Mouse (Mus musculus) bone marrow macrophage, adult 2 months (primary cell): ENCODE measurements around the gene Fmod. TPM values are rescaled to one million over a fixed set of nuclear protein-coding genes. Genes with fewer than 3 reads are reported as not detected.

Experiments used
- H3K27ac ChIP-seq: 2 replicates; pipeline ENCODE4 v1.5.1; 2012; ENCODE audit warnings: low read depth, low read length; ENCODE audit not compliant: insufficient read depth
- H3K4me1 ChIP-seq: 2 replicates; pipeline ENCODE4 v1.6.1; 2012; ENCODE audit warnings: low read length; ENCODE audit not compliant: control insufficient read depth, insufficient read depth
- H3K4me3 ChIP-seq: 2 replicates; pipeline ENCODE4 v1.5.1; 2012; ENCODE audit warnings: mild to moderate bottlenecking, low read length, moderate library complexity; ENCODE audit not compliant: insufficient read depth
- CTCF ChIP-seq: IDR thresholded peaks from 2 replicates; pipeline ENCODE4 v1.5.1; 2012; ENCODE audit warnings: low read depth, mild to moderate bottlenecking, low read length, moderate library complexity
- POLR2A ChIP-seq: IDR thresholded peaks from 2 replicates; pipeline ENCODE4 v1.6.1; 2012; ENCODE audit warnings: mild to moderate bottlenecking, low read depth, low read length, borderline replicate concordance
- polyA plus RNA-seq: library from polyadenylated mRNA; stranded (reverse); fragments of >200 nt; gene quantifications from 2 replicates; pipeline ENCODE4 v1.2.4, GENCODE M21; 2012; ENCODE audit not compliant: missing spikeins, insufficient read depth, insufficient read length

Fmod gene
- polyA plus RNA-seq, 1 experiment: not detected

- TF ChIP-seq CTCF (no peak), POLR2A (no peak)
- no peak overlapping the region for H3K4me3 ChIP-seq
- H3K4me1 ChIP-seq: peaks cover 16% of the 10 kb centered on the region
- no peak overlapping the region for H3K27ac ChIP-seq
Observed at GRCm38 (mm10) chr1:134074184-134074583, 37.1 kb downstream of the Fmod start.

- Histone ChIP-seq H3K4me1 (peaks cover 19% of the 10 kb centered on the region), H3K4me3 (no peak overlapping the region), H3K27ac (no peak overlapping the region)
- TF ChIP-seq POLR2A: no peak
Observed at GRCm38 (mm10) chr1:134074606-134075005, 37.6 kb downstream of the Fmod start.

GRCm38 (mm10) chr1:134075532-134075931, 38.5 kb downstream of the Fmod start:
- TF ChIP-seq CTCF (no peak), POLR2A (no peak)
- Histone ChIP-seq H3K4me3 (no peak overlapping the region), H3K4me1 (peaks cover 27% of the 10 kb centered on the region), H3K27ac (no peak overlapping the region)

- H3K4me1 ChIP-seq: peaks cover 23% of the 10 kb centered on the region
- no peak for TF ChIP-seq CTCF
- no peak for TF ChIP-seq POLR2A
- H3K4me3 ChIP-seq: peak overlapping the region; percentile 14; the same call in 1 of the 2 replicates
- H3K27ac ChIP-seq: no peak overlapping the region
Observed at GRCm38 (mm10) chr1:134076789-134077188, 39.7 kb downstream of the Fmod start.

GRCm38 (mm10) chr1:134077389-134078060, 40.5 kb downstream of the Fmod start:
- no peak for TF ChIP-seq CTCF
- no peak for TF ChIP-seq POLR2A
- Histone ChIP-seq H3K27ac (peak overlapping the region; percentile 58), H3K4me1 (peaks cover 23% of the 10 kb centered on the region), H3K4me3 (peak overlapping the region; percentile 79)

- Histone ChIP-seq H3K4me1 (peaks cover 30% of the 10 kb centered on the region), H3K4me3 (peak overlapping the region; percentile 79), H3K27ac (peak overlapping the region; percentile 58)
- TF ChIP-seq POLR2A: 0 out of 2 replicates have a peak, but pooled peaks have one; percentile 21
- no peak for TF ChIP-seq CTCF
Observed at GRCm38 (mm10) chr1:134078061-134078795, 41.2 kb downstream of the Fmod start.

GRCm38 (mm10) chr1:134078802-134079476, 41.9 kb downstream of the Fmod start, which contains the start of gene Btg2:
TSS of gene Btg2 (minus strand) at chr1:134079120.
- TF ChIP-seq CTCF (no peak), POLR2A (peak; percentile 99)
- Histone ChIP-seq H3K27ac (peak within 1 kb of the TSS; percentile 58), H3K4me3 (peak within 1 kb of the TSS; percentile 79), H3K4me1 (peaks cover 37% of the 10 kb centered on the region)

- Histone ChIP-seq H3K4me1 (peaks cover 41% of the 10 kb centered on the region), H3K27ac (peak overlapping the region; percentile 17), H3K4me3 (peak overlapping the region; percentile 47)
- no peak for TF ChIP-seq POLR2A
- no peak for TF ChIP-seq CTCF
Observed at GRCm38 (mm10) chr1:134079477-134080163, 42.6 kb downstream of the Fmod start.

- no peak for TF ChIP-seq POLR2A
- no peak for TF ChIP-seq CTCF
- H3K27ac ChIP-seq: no peak overlapping the region
- peaks cover 41% of the 10 kb centered on the region for H3K4me1 ChIP-seq
- no peak overlapping the region for H3K4me3 ChIP-seq
Observed at GRCm38 (mm10) chr1:134080406-134080805, 43.4 kb downstream of the Fmod start.
